Mouse (Mus musculus) stomach, postnatal 0 days (tissue): Measurements from ENCODE around the gene Gm10273. TPM values are rescaled to one million over a fixed set of nuclear protein-coding genes. Genes with fewer than 3 reads are reported as not detected.
"Not testable (repeated sequence)": the region's sequence is repeated elsewhere in the genome, so short reads cannot be mapped to it uniquely, and the experiment has no call there.

ENCODE experiments used
- ATAC-seq: fragments of 200-750 bp; cut with Nextera tagmentation; 2 replicates; pipeline ENCODE4 v1.8.0; 2017; ENCODE audit not compliant: low FRiP score, low TSS enrichment
- DNase-seq: peaks from one replicate; pipeline ENCODE4 v3.0.0-alpha.2; 2016; ENCODE audit warnings: low spot score
- H3K27ac ChIP-seq: fragments of 300-500 bp; sonication (generic); replicated peaks from 2 replicates; pipeline ENCODE4 v1.5.1; 2014; ENCODE audit warnings: mild to moderate bottlenecking, control low read depth
- H3K27me3 ChIP-seq: fragments of 300-500 bp; sonication (generic); 2 replicates; pipeline ENCODE4 v1.6.1; 2014; ENCODE audit warnings: low read length; ENCODE audit not compliant: control insufficient read depth, insufficient read depth
- H3K36me3 ChIP-seq: fragments of 300-500 bp; sonication (generic); 2 replicates; pipeline ENCODE4 v1.6.1; 2014; ENCODE audit warnings: low read length, mixed read lengths; ENCODE audit not compliant: control insufficient read depth, insufficient read depth
- H3K4me1 ChIP-seq: fragments of 300-500 bp; sonication (generic); replicated peaks from 2 replicates; pipeline ENCODE4 v1.6.1; 2014; ENCODE audit warnings: antibody characterized with exemption; ENCODE audit not compliant: control insufficient read depth, insufficient read depth
- H3K4me2 ChIP-seq: fragments of 300-500 bp; sonication (generic); replicated peaks from 2 replicates; pipeline ENCODE4 v1.6.1; 2014; ENCODE audit warnings: low read depth, mild to moderate bottlenecking, control low read depth, moderate library complexity
- H3K4me3 ChIP-seq: fragments of 300-500 bp; sonication (generic); 2 replicates; pipeline ENCODE4 v1.5.1; 2014; ENCODE audit warnings: low read depth, low read length, control low read depth
- H3K9ac ChIP-seq: fragments of 300-500 bp; sonication (generic); 2 replicates; pipeline ENCODE4 v1.6.1; 2014; ENCODE audit warnings: mild to moderate bottlenecking, low read length, control low read depth, mixed read lengths
- H3K9me3 ChIP-seq: fragments of 300-500 bp; sonication (generic); 2 replicates; pipeline ENCODE4 v1.6.1; 2016; ENCODE audit warnings: low read length; ENCODE audit not compliant: control insufficient read depth
- CTCF ChIP-seq: IDR thresholded peaks from 2 replicates; pipeline ENCODE4 v1.5.1; 2016; ENCODE audit warnings: antibody characterized with exemption, low read depth, mild to moderate bottlenecking, moderate library complexity
- EP300 ChIP-seq: optimal IDR thresholded peaks from 2 replicates; pipeline ENCODE3; 2016; ENCODE audit warnings: antibody characterized with exemption
- WGBS: fragments of 180-500 bp; shearing (Covaris S2); extraction: QIAGEN DNeasy Blood & Tissue Kit; methylation state at CpG from one replicate; pipeline ENCODE4 v1.1.7; 2014; 5-methylcytosine and 5-hydroxymethylcytosine counted together
- polyA plus RNA-seq: library from polyadenylated mRNA; unstranded; fragments of >200 nt; fragmentation: Nextera tagmentation; extraction: Ambion mirVana; gene quantifications from 2 replicates; pipeline ENCODE4 v1.2.1, GENCODE M21; 2015

Gm10273 gene
- polyA plus RNA-seq, 1 experiment from 2014 or later = 1.4 TPM

DNA sequence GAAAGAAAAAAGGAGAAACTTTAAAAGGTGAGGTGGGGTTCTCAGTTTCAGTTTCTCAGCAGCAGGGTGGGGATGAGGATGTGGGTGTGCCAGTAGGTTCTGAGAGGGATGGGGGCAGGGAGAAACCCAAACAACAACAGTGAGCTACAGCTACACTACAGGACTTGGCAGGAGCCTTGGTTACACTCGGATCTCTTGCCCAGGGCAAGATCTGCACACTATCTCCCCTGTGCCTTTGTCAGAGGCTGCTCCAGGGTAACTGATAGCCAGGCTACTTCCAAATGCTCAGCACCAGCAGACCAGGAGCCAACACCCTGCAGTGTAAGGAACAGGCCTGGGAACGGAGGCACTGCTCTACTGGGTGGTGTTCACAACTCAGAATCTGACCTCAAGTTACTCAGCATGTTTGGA is 15.0 kb upstream of the Gm10273 start:
- H3K27ac ChIP-seq = no peak overlapping the region
- 53% methylated on average over 2 of the region's 2 CpGs for WGBS

DNA sequence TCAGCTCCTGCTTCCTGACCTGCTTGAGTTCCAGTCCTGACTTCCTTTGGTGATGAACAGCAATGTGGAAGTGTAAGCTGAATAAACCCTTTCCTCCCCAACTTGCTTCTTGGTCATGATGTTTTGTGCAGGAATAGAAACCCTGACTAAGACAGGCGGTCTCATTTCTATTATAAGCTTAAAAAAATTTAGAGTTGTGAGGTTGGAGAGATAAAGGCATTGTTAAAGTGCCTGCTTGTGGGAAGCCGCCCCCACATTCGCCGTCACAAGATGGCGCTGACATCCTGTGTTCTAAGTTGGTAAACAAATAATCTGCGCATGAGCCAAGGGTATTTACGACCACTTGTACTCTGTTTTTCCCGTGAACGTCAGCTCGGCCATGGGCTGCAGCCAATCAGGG is 13.9 kb upstream of the Gm10273 start:
- not testable (repeated sequence) for H3K36me3 ChIP-seq, H3K9ac ChIP-seq, ATAC-seq, H3K4me2 ChIP-seq, H3K27ac ChIP-seq, DNase-seq, H3K9me3 ChIP-seq, H3K4me1 ChIP-seq, H3K4me3 ChIP-seq, H3K27me3 ChIP-seq
- 79% methylated on average over 5 of the region's 10 CpGs for WGBS

More for the DNA sequence above, 15.0 kb upstream of the Gm10273 start:
- Histone ChIP-seq H3K9me3 (no peaks in the 10 kb centered on the region), H3K4me3 (no peak overlapping the region), H3K4me2 (no peak overlapping the region), H3K36me3 (no peaks in the 10 kb centered on the region), H3K9ac (no peak overlapping the region), H3K4me1 (no peaks in the 10 kb centered on the region), H3K27me3 (no peaks in the 10 kb centered on the region)
- no peak for DNase-seq
- peak; percentile 75 for ATAC-seq
- TF ChIP-seq EP300 (no peak), CTCF (no peak)

DNA sequence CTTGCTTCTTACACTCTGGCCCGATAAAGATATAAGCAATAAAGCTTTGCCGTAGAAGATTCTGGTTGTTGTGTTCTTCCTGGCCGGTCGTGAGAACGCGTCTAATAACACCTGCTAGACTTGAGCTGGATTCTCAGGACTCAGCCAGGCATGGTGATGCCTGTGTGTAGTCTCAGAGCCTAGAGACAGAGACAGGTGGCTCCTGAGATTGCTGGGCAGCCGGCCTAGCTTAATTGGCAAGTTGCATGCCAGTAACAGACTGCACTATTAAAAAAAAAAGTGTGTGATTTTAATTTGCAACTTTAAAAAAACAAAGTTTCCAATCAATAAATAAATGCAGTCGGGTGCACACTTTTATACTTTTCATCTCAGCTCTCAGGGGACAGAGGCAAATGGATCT is 8.5 kb upstream of the Gm10273 start:
- 90% methylated on average over 7 of the region's 8 CpGs for WGBS
- no peak for DNase-seq
- ATAC-seq = no peak
- no peak for TF ChIP-seq CTCF
- TF ChIP-seq EP300 = no peak
- Histone ChIP-seq H3K4me3 (no peak overlapping the region), H3K27me3 (no peaks in the 10 kb centered on the region), H3K4me2 (no peak overlapping the region), H3K27ac (no peak overlapping the region), H3K4me1 (no peaks in the 10 kb centered on the region), H3K9me3 (no peaks in the 10 kb centered on the region), H3K9ac (no peak overlapping the region), H3K36me3 (no peaks in the 10 kb centered on the region)

DNA sequence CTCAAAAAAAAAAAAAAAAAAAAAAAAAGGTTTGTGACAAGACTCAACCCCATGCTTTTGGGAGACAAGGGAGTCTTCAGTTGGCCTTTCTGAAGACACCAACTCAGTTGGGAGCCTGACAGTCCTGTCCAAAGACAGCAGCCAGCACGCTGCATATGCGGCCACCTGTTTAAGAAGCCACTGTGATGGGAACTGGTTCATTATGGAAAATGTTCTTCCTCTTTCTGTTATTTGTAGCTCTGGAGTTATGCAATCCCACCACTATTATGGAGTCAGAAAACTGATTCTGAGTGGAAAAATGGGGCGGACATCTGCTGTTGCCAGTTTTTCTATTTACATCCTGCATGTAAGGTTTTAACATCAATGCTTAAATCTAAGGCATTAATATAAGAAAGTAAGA is 5.8 kb upstream of the Gm10273 start:
- no peak overlapping the region for H3K4me3 ChIP-seq
- H3K9me3 ChIP-seq = no peaks in the 10 kb centered on the region
- DNase-seq = no peak
- no peak overlapping the region for H3K9ac ChIP-seq
- WGBS = 91% methylated on average over 3 of the region's 3 CpGs
- ATAC-seq = no peak
- no peaks in the 10 kb centered on the region for H3K27me3 ChIP-seq
- H3K4me1 ChIP-seq = no peaks in the 10 kb centered on the region
- H3K4me2 ChIP-seq = no peak overlapping the region
- H3K27ac ChIP-seq = no peak overlapping the region
- no peaks in the 10 kb centered on the region for H3K36me3 ChIP-seq
- TF ChIP-seq CTCF (no peak), EP300 (no peak)

DNA sequence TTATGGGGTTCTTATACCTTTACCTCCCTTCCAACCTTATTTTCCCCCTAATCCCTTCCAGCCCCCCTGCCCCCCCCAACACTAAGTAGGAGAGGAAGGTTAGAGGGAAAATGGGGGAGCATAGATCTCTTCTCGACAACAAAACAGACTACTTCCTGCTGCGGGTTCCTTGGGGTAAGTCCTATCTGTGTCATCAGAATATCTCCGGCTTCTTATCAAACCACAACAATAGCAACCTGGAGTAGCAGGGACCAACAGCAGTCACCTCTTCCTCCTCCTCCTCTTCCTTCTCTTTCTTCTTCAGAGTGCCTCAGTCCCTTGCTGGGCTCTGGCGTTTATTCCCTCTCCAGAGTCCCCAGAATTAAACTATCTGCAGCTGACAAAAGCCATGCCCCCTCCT is 3.5 kb upstream of the Gm10273 start:
- no peaks in the 10 kb centered on the region for H3K36me3 ChIP-seq
- H3K27me3 ChIP-seq = no peaks in the 10 kb centered on the region
- H3K9ac ChIP-seq = no peak overlapping the region
- TF ChIP-seq CTCF (no peak), EP300 (no peak)
- H3K27ac ChIP-seq = no peak overlapping the region
- H3K4me1 ChIP-seq = no peaks in the 10 kb centered on the region
- no peak overlapping the region for H3K4me3 ChIP-seq
- no peak for DNase-seq
- 39% methylated on average over 4 of the region's 4 CpGs for WGBS
- H3K9me3 ChIP-seq = no peaks in the 10 kb centered on the region
- H3K4me2 ChIP-seq = no peak overlapping the region
- ATAC-seq = no peak

DNA sequence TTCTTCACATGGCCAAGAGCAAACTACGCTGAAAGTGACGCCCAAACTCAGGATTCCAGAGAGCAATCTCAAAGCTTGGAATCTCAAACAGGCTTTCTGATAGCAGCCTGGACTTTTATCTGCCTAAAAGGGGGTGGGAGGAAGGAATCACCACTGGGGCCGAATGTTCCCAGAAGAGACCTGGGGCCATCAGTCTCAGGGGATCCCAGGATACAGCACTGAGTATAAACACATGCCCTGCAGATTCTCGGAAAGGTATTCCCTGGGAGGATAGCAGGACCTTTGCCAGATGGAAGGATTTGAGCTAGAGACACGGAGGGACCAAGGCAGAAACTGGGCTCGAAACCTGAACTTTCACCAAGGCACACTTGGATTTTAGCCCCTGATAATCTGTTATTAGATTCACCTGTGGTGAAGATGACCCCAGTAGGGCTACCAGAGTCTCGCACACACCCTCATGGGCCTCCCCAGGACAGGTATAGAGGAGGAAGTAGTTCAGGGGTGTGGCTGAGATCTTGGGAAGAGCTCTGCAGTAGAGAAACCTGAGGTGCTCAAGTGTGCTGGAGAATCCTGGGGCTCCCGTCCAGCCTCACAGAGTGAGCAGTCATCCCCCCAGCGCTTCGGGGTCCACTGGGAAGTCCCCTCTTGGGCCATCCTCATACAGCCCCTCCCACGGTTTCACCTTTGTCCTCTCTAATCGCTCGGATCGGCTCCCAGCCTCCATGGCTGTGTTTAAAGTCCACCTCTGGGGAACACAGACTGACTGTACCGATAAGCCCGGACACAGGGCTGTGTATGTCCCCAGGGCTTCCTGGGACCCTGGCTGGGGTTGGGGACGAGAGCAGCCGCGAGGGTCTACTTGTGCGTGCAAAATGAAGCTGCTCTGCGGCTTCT is 7.7 kb downstream of the Gm10273 start, which contains the start of gene Pla2g12b:
Pla2g12b (plus strand) TSS at position 762 of the 894 bp plus-strand sequence.
- DNase-seq = peak; percentile 60

More for the DNA sequence above, 7.7 kb downstream of the Gm10273 start, which contains the start of gene Pla2g12b:
- peak; percentile 86 for ATAC-seq
- 53% methylated on average over 21 of the region's 21 CpGs for WGBS
- Histone ChIP-seq H3K9me3 (no peaks in the 10 kb centered on the region), H3K27ac (peak within 1 kb of the TSS; percentile 85), H3K4me2 (peak within 1 kb of the TSS; percentile 41), H3K27me3 (no peaks in the 10 kb centered on the region), H3K9ac (peak within 1 kb of the TSS; percentile 55), H3K36me3 (no peaks in the 10 kb centered on the region), H3K4me1 (no peaks in the 10 kb centered on the region; the same call in 1 of the 2 replicates), H3K4me3 (peak within 1 kb of the TSS; percentile 21)
- TF ChIP-seq CTCF = no peak
- no peak for TF ChIP-seq EP300
